Mouse (Mus musculus) v-Abl transformed pro-B cells (cell line): ENCODE results near the gene Upf2.

Source experiments
- in situ Hi-C, 2 experiments: fragments of 400-800 bp; cut with MboI; formaldehyde crosslinking; loops; one replicate each; pipeline ENCODE4 v1.15.1; 2025; ENCODE audit not compliant: unreplicated experiment in 2 of 2

Upf2 gene

DNA sequence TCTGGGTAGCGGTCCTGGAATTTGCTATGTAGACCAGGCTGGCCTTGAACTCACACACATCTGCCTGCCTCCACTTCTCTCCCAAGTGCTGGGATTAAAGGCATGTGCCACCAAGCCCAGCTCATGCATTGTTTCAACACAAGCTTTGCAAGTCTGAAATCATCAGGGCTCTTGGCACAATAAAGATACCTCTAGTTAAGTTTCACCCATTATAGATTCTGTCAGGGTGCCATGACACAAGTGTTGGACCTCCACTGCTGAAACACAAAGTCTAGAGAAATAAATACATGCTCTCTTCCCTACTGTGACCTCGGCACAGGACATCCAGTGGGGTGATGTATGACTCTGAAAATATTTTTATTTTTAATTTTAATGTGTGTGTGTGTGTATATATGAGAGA, 154.2 kb downstream of the Upf2 start:
- in situ Hi-C loops: no loop called here
